Mouse (Mus musculus): ENCODE measurements around the gene Mctp1.
"Not testable (repeated sequence)": the region's sequence is repeated elsewhere in the genome, so short reads cannot be mapped to it uniquely, and the experiment has no call there.

Gene Mctp1

GRCm38 (mm10) chr13:76481601-76482000 is 97.3 kb downstream of the Mctp1 start:
- DNase-seq (ENCODE audit: low read depth, low spot score), result no peak

- DNase-seq (ENCODE audit: low read depth, low spot score), result no peak
These were observed 98.7 kb downstream of the Mctp1 start for GRCm38 (mm10) chr13:76482998-76483397.

GRCm38 (mm10) chr13:76484086-76484709 is 99.9 kb downstream of the Mctp1 start:
- DNase-seq (ENCODE audit: low read depth, low spot score), result no peak

GRCm38 (mm10) chr13:76515896-76516295 is 131.6 kb downstream of the Mctp1 start:
- no peak for DNase-seq (ENCODE audit: low read depth, low spot score)

GRCm38 (mm10) chr13:76523170-76523569 is 138.8 kb downstream of the Mctp1 start:
- no peak for DNase-seq (ENCODE audit: low read depth, low spot score)

- no peak for DNase-seq (ENCODE audit: low read depth, low spot score)
These were observed 143.0 kb downstream of the Mctp1 start for GRCm38 (mm10) chr13:76527326-76527725.

DNA sequence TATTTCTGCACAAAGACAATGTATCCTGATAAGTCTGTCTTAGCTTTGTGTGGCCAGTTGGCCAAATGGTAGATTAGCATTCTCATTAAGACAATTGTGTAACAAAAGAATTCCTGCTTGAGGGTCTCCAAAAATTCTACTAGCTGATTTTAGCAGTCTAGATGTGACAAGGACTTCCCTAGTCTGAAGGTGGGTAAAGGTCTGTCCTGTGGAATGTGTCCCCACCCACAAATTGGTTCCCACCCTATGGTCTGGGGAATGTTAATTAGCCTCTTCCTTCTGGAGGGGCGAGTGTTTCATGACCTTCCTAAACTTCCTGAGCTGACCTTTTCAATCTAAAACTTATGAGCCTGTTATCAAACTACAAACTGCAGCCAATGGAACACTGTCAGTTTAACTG is 143.4 kb downstream of the Mctp1 start:
- no peak for DNase-seq (ENCODE audit: low read depth, low spot score)

DNA sequence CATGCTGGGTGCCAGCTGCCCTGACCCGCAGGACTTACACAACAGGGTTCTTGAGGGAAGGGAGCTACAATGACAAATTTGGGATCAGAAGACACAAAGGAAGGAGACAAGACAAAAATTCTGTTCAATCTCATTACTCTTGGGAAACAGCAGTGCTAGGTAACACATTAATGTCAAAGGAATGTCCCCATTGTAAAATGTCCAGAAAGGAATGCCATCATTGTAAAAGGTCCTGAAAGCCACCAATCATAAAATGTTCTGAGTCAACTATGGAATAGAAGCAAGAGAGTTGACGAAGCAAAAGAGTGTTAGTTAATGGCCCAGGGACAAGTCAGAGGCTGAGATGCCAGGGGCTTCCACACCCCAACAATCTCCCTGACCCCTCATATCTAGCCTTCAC is 145.6 kb downstream of the Mctp1 start:
- no peak for DNase-seq (ENCODE audit: low read depth, low spot score)

DNA sequence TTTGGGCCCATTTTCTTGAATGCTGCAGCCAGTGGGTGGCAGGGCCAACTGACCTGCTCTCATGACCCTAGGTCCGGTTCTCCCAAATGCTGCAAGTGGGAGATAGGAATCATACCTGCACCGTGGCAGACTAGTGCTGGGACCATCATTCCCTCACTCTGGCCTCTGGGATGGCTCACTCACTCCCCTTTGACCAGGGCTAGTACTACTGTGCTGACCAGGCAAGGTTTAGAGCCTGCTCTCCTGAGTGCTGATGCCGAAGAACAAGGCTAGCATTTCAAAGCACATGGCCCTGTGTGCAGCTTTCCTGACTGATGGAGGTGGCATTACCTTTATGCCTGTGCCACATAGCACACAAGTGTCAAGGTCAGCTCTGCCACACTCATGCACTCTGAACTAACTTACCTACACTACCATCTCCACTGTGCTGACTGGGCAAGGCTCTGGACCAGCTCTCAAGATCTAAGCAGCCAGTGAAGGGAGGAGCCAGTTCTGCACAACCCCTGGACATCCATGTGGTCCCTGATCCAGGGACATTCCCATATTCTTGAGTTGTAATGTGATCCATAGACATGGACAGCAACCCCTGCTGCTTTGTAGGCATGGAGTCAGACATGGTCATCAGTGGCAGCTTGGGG is 146.7 kb downstream of the Mctp1 start:
- DNase-seq (ENCODE audit: low read depth, low spot score), result no peak

GRCm38 (mm10) chr13:76547854-76548253 is 163.5 kb downstream of the Mctp1 start:
- no peak for DNase-seq (ENCODE audit: low read depth, low spot score)

DNA sequence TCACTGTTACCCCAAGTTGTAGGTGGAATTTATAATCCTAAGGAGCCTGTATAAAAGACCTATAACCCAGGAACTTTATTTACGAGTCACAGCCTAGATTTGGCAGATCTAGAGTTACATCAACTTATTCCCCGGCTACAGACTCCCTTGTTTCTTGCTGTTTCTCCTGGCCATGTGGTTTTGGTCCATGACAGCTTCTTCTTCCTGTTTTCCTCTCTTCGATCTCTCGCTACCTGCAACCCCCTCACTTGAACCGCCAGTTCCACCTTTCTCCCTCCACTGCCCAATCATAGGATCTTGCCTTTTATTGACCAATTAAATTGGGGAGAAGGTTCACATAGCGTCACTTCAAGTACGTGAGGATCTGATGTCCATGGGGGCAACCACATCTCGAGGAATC is 176.6 kb downstream of the Mctp1 start:
- DNase-seq (ENCODE audit: low read depth, low spot score), result no peak

GRCm38 (mm10) chr13:76561594-76561993 is 177.3 kb downstream of the Mctp1 start:
- no peak for DNase-seq (ENCODE audit: low read depth, low spot score)

DNA sequence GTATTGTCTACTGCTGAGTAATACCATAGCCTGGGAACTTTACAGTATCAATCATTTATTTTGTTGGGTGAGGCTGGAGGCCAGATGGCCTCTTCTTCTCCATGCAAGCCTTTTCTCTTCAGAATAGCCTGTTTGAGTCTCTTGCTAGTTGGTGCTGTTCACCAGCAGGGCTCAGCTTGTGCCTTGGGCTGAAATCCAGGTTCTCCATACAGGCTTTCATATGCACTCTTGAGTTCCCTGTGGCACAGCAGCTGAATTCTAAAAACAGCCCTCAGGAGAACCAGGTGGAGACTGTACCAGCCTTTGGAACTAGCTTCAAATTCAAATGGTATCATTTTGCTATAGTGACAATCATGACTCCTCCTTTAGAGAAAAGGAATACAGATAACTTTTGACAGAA is 179.7 kb downstream of the Mctp1 start:
- no peak for DNase-seq (ENCODE audit: low read depth, low spot score)

GRCm38 (mm10) chr13:76566024-76566423 is 181.7 kb downstream of the Mctp1 start:
- no peak for DNase-seq (ENCODE audit: low read depth, low spot score)

DNA sequence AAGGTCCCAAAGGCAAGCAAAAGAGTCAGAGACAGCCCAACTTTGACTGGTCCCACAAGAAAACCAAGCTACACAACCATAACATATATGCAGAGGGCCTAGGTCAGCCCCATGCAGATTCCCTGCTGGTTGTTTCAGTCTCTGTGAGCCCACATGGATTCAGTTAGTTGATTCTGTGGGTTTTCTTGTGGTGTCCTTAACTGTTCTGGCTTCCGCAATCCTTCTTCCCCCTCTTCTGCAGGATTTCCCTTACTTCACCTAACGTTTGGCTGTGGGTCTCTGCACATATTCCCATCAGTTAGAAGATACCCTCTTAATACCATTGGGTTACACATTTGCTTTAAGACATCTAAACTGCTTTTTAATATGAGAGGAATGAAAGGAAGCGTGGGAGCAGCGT is 183.1 kb downstream of the Mctp1 start:
- DNase-seq (ENCODE audit: low read depth, low spot score), result no peak

DNA sequence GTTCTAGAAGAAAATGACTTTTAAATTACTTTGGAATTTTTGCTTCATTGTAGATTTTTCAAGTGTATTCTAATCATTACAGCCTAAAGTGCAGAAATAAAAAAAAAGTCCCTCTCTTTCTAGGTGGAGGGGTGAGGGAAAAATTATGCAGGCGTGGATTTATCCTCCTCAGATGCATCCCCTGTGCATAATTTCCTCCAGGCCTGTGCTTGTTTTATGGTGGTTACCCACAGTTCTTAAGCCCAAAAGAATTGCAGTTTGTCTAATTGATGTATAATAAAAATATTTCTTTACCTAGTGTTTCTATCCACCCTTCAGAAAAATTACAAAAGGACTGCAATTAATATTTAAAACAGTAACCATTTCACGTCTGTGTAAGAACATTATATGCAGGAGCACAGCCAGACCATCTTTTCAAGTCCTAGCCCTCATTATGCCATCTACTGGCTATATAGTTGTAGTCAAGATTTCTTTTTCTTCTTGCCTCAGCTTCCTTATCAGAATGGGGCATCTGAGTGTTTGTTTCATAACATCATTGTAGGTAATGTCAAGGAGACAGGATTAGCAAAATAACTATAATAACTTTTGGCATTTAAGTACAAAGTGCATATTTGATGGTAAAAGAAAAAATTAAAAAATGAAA is 184.4 kb downstream of the Mctp1 start:
- no peak for DNase-seq (ENCODE audit: low read depth, low spot score)

GRCm38 (mm10) chr13:76579414-76579813 is 195.1 kb downstream of the Mctp1 start:
- DNase-seq (ENCODE audit: low read depth, low spot score), result peak; percentile 33

DNA sequence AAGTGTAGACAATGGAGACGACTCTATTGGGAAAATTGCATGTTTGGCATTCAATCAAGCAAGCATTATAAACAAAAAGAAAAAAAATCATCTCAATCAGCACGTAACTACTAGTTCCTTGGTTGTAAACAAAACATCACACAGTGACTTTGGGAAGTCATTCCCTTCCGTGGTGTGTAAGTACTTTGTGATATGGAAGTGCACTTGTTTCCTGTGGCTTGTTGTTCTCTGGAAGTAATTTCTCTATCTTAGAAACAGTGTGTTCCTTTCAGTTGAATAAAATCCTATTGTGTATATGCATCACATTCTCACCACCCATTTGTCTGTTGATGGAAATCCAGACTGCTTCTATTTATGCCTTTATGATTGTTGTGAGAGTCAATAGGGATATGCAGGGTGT is 201.1 kb downstream of the Mctp1 start:
- DNase-seq (ENCODE audit: low read depth, low spot score), result no peak

- DNase-seq (ENCODE audit: low read depth, low spot score), result not testable (repeated sequence)
These were observed 206.4 kb downstream of the Mctp1 start for GRCm38 (mm10) chr13:76590709-76591108.

GRCm38 (mm10) chr13:76591189-76591588 is 206.9 kb downstream of the Mctp1 start:
- DNase-seq (ENCODE audit: low read depth, low spot score), result no peak

DNA sequence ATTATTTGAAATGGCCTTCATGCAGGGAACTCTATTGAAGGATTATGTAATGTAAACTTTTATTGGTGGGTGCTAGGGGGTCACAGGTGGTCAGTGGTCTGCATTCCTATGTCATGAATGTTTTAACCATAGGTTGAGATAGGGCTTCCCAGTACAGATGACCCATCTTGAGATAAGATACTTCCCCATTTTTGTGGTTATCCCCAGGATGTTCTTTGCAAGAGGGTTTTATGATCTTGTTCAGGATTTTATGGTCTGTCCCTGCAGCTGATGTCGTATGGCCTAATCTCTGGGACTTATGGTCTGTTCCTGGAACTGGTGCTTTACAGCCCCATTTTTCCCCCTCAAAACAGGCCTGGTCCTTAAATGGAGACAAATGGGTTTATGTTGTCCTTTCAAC is 207.4 kb downstream of the Mctp1 start:
- no peak for DNase-seq (ENCODE audit: low read depth, low spot score)

DNA sequence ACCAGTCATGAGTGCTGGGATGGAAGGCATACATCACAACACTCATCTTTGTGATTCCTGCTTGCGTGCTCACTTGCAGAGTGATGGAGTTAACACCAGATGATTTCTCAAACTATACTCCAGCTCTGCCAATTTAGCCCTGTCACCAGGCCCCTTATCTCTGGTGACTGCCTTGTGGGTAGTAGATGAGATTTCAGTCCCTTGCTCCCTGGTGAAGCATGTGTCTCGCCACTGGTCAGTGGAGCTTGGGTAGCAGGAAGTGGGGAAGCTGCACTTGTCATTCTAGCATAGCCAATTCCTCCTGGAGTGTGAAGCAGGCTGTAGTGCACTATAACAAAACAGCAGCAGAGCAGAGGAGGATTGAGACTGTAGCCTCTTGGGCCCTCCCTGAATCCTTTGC is 208.6 kb downstream of the Mctp1 start:
- DNase-seq (ENCODE audit: low read depth, low spot score), result no peak

DNA sequence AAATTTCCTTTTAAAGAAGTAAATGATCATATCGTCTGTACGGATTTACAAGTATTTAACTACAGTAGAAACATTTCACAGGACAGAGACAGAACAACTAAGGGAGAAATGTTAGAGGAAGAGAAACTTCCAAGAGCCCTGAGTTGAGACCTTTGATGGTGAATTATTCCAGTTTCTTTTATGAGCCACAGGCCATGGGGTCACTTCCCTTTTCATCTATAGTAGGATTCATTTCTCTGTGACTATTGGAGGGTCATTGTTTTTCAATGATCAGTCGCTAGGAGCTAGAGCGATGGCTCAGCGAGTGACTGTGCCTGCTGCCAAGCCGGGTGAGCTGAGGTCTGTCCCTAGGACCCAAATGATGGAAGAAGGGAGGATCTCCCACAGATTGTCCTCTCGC is 212.7 kb downstream of the Mctp1 start:
- DNase-seq (ENCODE audit: low read depth, low spot score), result no peak

Measured in telencephalon, adult 2 months (tissue).